In the genomic region with DNA sequence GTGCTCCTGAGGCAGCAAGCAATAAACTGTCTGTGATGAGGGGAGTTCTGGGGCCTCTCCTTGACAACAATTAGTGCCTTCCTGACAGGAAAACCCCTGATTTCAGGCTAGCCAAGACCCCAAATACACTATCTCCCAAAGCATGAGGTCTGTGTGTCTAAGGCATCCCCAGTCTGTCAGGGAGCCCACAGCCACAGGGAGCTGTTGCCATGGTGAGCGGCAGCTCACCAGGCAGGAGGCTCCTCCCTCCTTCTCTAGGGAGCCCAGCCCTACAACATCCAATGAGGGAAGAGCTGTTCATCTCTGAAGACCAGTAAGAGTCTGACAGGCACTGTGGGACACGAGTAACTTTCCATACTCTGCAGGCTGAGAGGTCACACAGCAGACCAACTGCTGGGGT, we compare ENCODE assay signal across 8 mouse cellular contexts. TPM values are rescaled to one million over a fixed set of nuclear protein-coding genes. Genes with fewer than 3 reads are reported as not detected.
A peak's percentile ranks its signal among the peaks of the same experiment; 100 is the strongest.
DNase-seq lines count a peak whose midpoint lies in the region; ATAC-seq and TF ChIP-seq lines count a peak whose summit lies in the region.

No protein-coding gene starts in this region.

- DNase-seq in kidney, postnatal 0 days (ENCODE audit: low spot score): peak; percentile 16
- DNase-seq in kidney, postnatal 14 days: no peak
- peak; percentile 35 for DNase-seq in embryonic facial prominence, embryonic 11.5 days (ENCODE audit: low spot score)
- DNase-seq in urinary bladder, adult 18-20 months (ENCODE audit: low spot score in 2 of 2): no peak
- no peak for DNase-seq in gastrocnemius, adult 8-10 months (ENCODE audit: low spot score in 2 of 2)
- DNase-seq in T-cell, adult 2 months (ENCODE audit: low spot score): no peak

- ATAC-seq in kidney, postnatal 0 days (replicated peaks; ENCODE audit: low FRiP score, low read depth): no peak
- ATAC-seq in embryonic facial prominence, embryonic 11.5 days (replicated peaks; ENCODE audit: insufficient number of reproducible peaks, low FRiP score, low TSS enrichment, low read depth): peak; percentile 82
- peak; percentile 82 for ATAC-seq in hindbrain, embryonic 15.5 days (ENCODE audit: low FRiP score, low read depth)
- peak; percentile 76 for ATAC-seq in neural tube, embryonic 15.5 days (ENCODE audit: low FRiP score)

- no peak overlapping the region for H3K9ac ChIP-seq in kidney, postnatal 0 days (ENCODE audit: low read depth, low read length)
- H3K9ac ChIP-seq in embryonic facial prominence, embryonic 11.5 days (replicated peaks; ENCODE audit: low read length): no peak overlapping the region
- no peak overlapping the region; the same call in 1 of the 2 replicates for H3K9ac ChIP-seq in hindbrain, embryonic 15.5 days
- H3K9ac ChIP-seq in neural tube, embryonic 15.5 days (replicated peaks): no peak overlapping the region

- H3K36me3 ChIP-seq in kidney, postnatal 0 days (ENCODE audit: insufficient read depth, low read length): no peaks in the 10 kb centered on the region
- H3K36me3 ChIP-seq in embryonic facial prominence, embryonic 11.5 days (replicated peaks; ENCODE audit: control insufficient read depth, insufficient read depth, low read depth, low read length): no peaks in the 10 kb centered on the region
- no peaks in the 10 kb centered on the region for H3K36me3 ChIP-seq in hindbrain, embryonic 15.5 days
- H3K36me3 ChIP-seq in neural tube, embryonic 15.5 days: no peaks in the 10 kb centered on the region

- no peak for TF ChIP-seq CTCF in kidney, postnatal 0 days (IDR thresholded peaks at IDR 0.05; ENCODE audit: low read depth)

- H3K9me3 ChIP-seq in kidney, postnatal 0 days (replicated peaks; ENCODE audit: low read length): no peaks in the 10 kb centered on the region
- no peaks in the 10 kb centered on the region for H3K9me3 ChIP-seq in embryonic facial prominence, embryonic 11.5 days (replicated peaks; ENCODE audit: control insufficient read depth, low read length)
- H3K9me3 ChIP-seq in hindbrain, embryonic 15.5 days: no peaks in the 10 kb centered on the region
- no peaks in the 10 kb centered on the region for H3K9me3 ChIP-seq in neural tube, embryonic 15.5 days (replicated peaks)

- peaks cover 9% of the 10 kb centered on the region for H3K27me3 ChIP-seq in kidney, postnatal 0 days (ENCODE audit: insufficient read depth, low read length)
- peaks cover 36% of the 10 kb centered on the region for H3K27me3 ChIP-seq in embryonic facial prominence, embryonic 11.5 days (ENCODE audit: control insufficient read depth, insufficient read depth, low read length)
- no peaks in the 10 kb centered on the region for H3K27me3 ChIP-seq in hindbrain, embryonic 15.5 days
- H3K27me3 ChIP-seq in neural tube, embryonic 15.5 days (replicated peaks): no peaks in the 10 kb centered on the region

- no peak overlapping the region for H3K4me3 ChIP-seq in kidney, postnatal 0 days (replicated peaks; ENCODE audit: low read depth, low read length)
- no peak overlapping the region for H3K4me3 ChIP-seq in embryonic facial prominence, embryonic 11.5 days (ENCODE audit: low read depth, low read length)
- no peak overlapping the region for H3K4me3 ChIP-seq in hindbrain, embryonic 15.5 days
- no peak overlapping the region for H3K4me3 ChIP-seq in neural tube, embryonic 15.5 days (replicated peaks)

- no peaks in the 10 kb centered on the region for H3K4me1 ChIP-seq in kidney, postnatal 0 days (replicated peaks; ENCODE audit: insufficient read depth, low read length)
- H3K4me1 ChIP-seq in embryonic facial prominence, embryonic 11.5 days (ENCODE audit: control insufficient read depth, insufficient read depth, low read length): peaks cover 2% of the 10 kb centered on the region; the same call in 1 of the 2 replicates
- H3K4me1 ChIP-seq in hindbrain, embryonic 15.5 days (replicated peaks): peaks cover 43% of the 10 kb centered on the region
- peaks cover 48% of the 10 kb centered on the region for H3K4me1 ChIP-seq in neural tube, embryonic 15.5 days

- 2% methylated on average over 2 of the region's 2 CpGs for WGBS in kidney, postnatal 0 days
- 0% methylated on average over 2 of the region's 2 CpGs for WGBS in embryonic facial prominence, embryonic 11.5 days
- 0% methylated on average over 2 of the region's 2 CpGs for WGBS in hindbrain, embryonic 15.5 days
- WGBS in neural tube, embryonic 15.5 days: 0% methylated on average over 2 of the region's 2 CpGs

- H3K4me2 ChIP-seq in kidney, postnatal 0 days (ENCODE audit: low read length): no peak overlapping the region
- H3K4me2 ChIP-seq in embryonic facial prominence, embryonic 11.5 days (ENCODE audit: low read depth, low read length): no peak overlapping the region
- H3K4me2 ChIP-seq in hindbrain, embryonic 15.5 days: peak overlapping the region; percentile 11
- H3K4me2 ChIP-seq in neural tube, embryonic 15.5 days: peak overlapping the region; percentile 19; the same call in 1 of the 2 replicates

- H3K27ac ChIP-seq in kidney, postnatal 0 days: no peak overlapping the region
- H3K27ac ChIP-seq in embryonic facial prominence, embryonic 11.5 days (replicated peaks; ENCODE audit: low read depth, low read length): no peak overlapping the region
- peak overlapping the region; percentile 81 for H3K27ac ChIP-seq in hindbrain, embryonic 15.5 days (replicated peaks)
- H3K27ac ChIP-seq in neural tube, embryonic 15.5 days (replicated peaks): peak overlapping the region; percentile 69

RNA-seq across cellular contexts. Expression of a gene that starts 3.0 kb away (rescaled TPM):
- polyA plus RNA-seq in kidney, postnatal 0 days (2015; fragmentation: Nextera tagmentation; extraction: Ambion mirVana): 0.05 TPM in 1 of 2 replicates, not detected in the other
- polyA plus RNA-seq in embryonic facial prominence, embryonic 11.5 days (2014; fragmentation: Nextera tagmentation; extraction: Ambion mirVana): 0.25 and 0.42 TPM in 2 replicates
- polyA plus RNA-seq in hindbrain, embryonic 15.5 days (2015; fragmentation: Nextera tagmentation; extraction: Ambion mirVana): 13.5 and 14.5 TPM in 2 replicates
- polyA plus RNA-seq in neural tube, embryonic 15.5 days (2015; fragmentation: Nextera tagmentation; extraction: Ambion mirVana): 15.4 and 16.8 TPM in 2 replicates
- total RNA-seq in gastrocnemius, adult 8-10 months (2022): 1,000 to 10,000 TPM; 1,913 to 2,067 (median 2,007) TPM

RNA-seq across cellular contexts. Expression of a gene that starts 24.7 kb away (rescaled TPM):
- polyA plus RNA-seq in kidney, postnatal 0 days (2015; fragmentation: Nextera tagmentation; extraction: Ambion mirVana): 0.17 TPM in 1 of 2 replicates, not detected in the other
- 1.5 and 2.0 TPM in 2 replicates for polyA plus RNA-seq in embryonic facial prominence, embryonic 11.5 days (2014; fragmentation: Nextera tagmentation; extraction: Ambion mirVana)
- 45.8 and 50.4 TPM in 2 replicates for polyA plus RNA-seq in hindbrain, embryonic 15.5 days (2015; fragmentation: Nextera tagmentation; extraction: Ambion mirVana)
- 36.9 and 45.8 TPM in 2 replicates for polyA plus RNA-seq in neural tube, embryonic 15.5 days (2015; fragmentation: Nextera tagmentation; extraction: Ambion mirVana)
- total RNA-seq in gastrocnemius, adult 8-10 months (2022): under 1 TPM in 2 of 4 experiments, not detected in 2; 0.15 to 0.19 TPM

RNA-seq across cellular contexts. Expression of a gene that starts 27.3 kb away (rescaled TPM):
- 262 and 278 TPM in 2 replicates for polyA plus RNA-seq in kidney, postnatal 0 days (2015; fragmentation: Nextera tagmentation; extraction: Ambion mirVana)
- polyA plus RNA-seq in embryonic facial prominence, embryonic 11.5 days (2014; fragmentation: Nextera tagmentation; extraction: Ambion mirVana): 443 and 483 TPM in 2 replicates
- 398 and 410 TPM in 2 replicates for polyA plus RNA-seq in hindbrain, embryonic 15.5 days (2015; fragmentation: Nextera tagmentation; extraction: Ambion mirVana)
- 361 and 401 TPM in 2 replicates for polyA plus RNA-seq in neural tube, embryonic 15.5 days (2015; fragmentation: Nextera tagmentation; extraction: Ambion mirVana)
- total RNA-seq in gastrocnemius, adult 8-10 months (2022): 10 to 100 TPM; 38.4 to 43.8 (median 40.1) TPM

RNA-seq across cellular contexts. Expression of a gene that starts 42.8 kb away (rescaled TPM):
- not detected in 2 replicates for polyA plus RNA-seq in kidney, postnatal 0 days (2015; fragmentation: Nextera tagmentation; extraction: Ambion mirVana)
- polyA plus RNA-seq in embryonic facial prominence, embryonic 11.5 days (2014; fragmentation: Nextera tagmentation; extraction: Ambion mirVana): not detected in 2 replicates
- polyA plus RNA-seq in hindbrain, embryonic 15.5 days (2015; fragmentation: Nextera tagmentation; extraction: Ambion mirVana): not detected in 2 replicates
- polyA plus RNA-seq in neural tube, embryonic 15.5 days (2015; fragmentation: Nextera tagmentation; extraction: Ambion mirVana): 0.05 TPM in 1 of 2 replicates, not detected in the other
- not detected for total RNA-seq in gastrocnemius, adult 8-10 months (2022)

RNA-seq across cellular contexts. Expression of a gene that starts 53.2 kb away (rescaled TPM):
- polyA plus RNA-seq in kidney, postnatal 0 days (2015; fragmentation: Nextera tagmentation; extraction: Ambion mirVana): 0.14 and 0.26 TPM in 2 replicates
- polyA plus RNA-seq in embryonic facial prominence, embryonic 11.5 days (2014; fragmentation: Nextera tagmentation; extraction: Ambion mirVana): 0.08 TPM in 1 of 2 replicates, not detected in the other
- polyA plus RNA-seq in hindbrain, embryonic 15.5 days (2015; fragmentation: Nextera tagmentation; extraction: Ambion mirVana): 0.18 and 0.20 TPM in 2 replicates
- polyA plus RNA-seq in neural tube, embryonic 15.5 days (2015; fragmentation: Nextera tagmentation; extraction: Ambion mirVana): 0.17 and 0.36 TPM in 2 replicates
- under 1 TPM in 2 of 4 experiments, not detected in 2; 0.22 to 0.24 TPM for total RNA-seq in gastrocnemius, adult 8-10 months (2022)

Comparison
In these comparisons a context has a peak if more than half of its experiments do, and no peak if none do; other contexts are left out.
1. DNase-seq: peak in kidney, postnatal 0 days (single experiment) and embryonic facial prominence, embryonic 11.5 days (single experiment); none in kidney, postnatal 14 days (single experiment), urinary bladder, adult 18-20 months (0 of 2), gastrocnemius, adult 8-10 months (0 of 2) and T-cell, adult 2 months (single experiment).
2. H3K27ac ChIP-seq: peak in hindbrain, embryonic 15.5 days (single experiment) and neural tube, embryonic 15.5 days (single experiment); none in kidney, postnatal 0 days (single experiment) and embryonic facial prominence, embryonic 11.5 days (single experiment).
3. H3K4me2 ChIP-seq: peak in hindbrain, embryonic 15.5 days (single experiment) and neural tube, embryonic 15.5 days (single experiment); none in kidney, postnatal 0 days (single experiment) and embryonic facial prominence, embryonic 11.5 days (single experiment).
4. RNA of a gene that starts 3.0 kb away (polyA plus RNA-seq): 15.4 to 16.8 TPM in neural tube, embryonic 15.5 days and 13.5 to 14.5 TPM in hindbrain, embryonic 15.5 days; 0.25 to 0.42 TPM in embryonic facial prominence, embryonic 11.5 days and 0.05 TPM in kidney, postnatal 0 days; every median in the first group is over 10 times any median in the second.
5. RNA of a gene that starts 24.7 kb away (polyA plus RNA-seq): 45.8 to 50.4 TPM in hindbrain, embryonic 15.5 days and 36.9 to 45.8 TPM in neural tube, embryonic 15.5 days; 1.5 to 2.0 TPM in embryonic facial prominence, embryonic 11.5 days and 0.17 TPM in kidney, postnatal 0 days; every median in the first group is over 10 times any median in the second.